ENCODE assay signal across 18 mouse cellular contexts in the genomic region with DNA sequence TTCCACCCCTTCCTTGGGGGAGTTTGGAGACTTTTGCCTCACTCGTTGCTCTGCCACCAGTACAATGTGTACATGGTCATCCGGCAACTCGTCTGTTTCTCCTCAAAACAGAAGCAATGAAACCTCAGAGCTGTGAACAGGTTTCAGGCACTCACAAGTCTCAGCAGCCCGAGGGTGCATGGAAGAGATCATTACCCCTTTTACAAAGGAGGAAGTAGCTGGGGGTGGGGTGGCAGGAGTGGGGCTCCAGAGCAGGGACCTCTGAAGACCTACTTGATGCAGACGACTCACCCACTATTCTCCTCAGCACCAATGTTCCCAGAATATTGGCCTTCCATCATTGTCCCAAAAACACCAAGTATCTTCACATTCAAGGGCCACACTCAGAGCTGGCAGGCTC.
"Had no signal": no experiment of that assay in that cellular context is flagged by ENCODE, and none has a peak within 500 bp of the region (broad histone marks: within the 10 kb centered on the region; RNA-seq: fewer than 3 reads in every experiment).

No protein-coding gene starts in this region.

- H3K27me3 ChIP-seq: heart, embryonic 12.5 days; intestine, embryonic 15.5 days had no signal

- H3K36me3 ChIP-seq: heart, embryonic 10.5 days; heart, embryonic 12.5 days; hindbrain, embryonic 10.5 days; hindbrain, embryonic 12.5 days; intestine, embryonic 15.5 days; limb, embryonic 10.5 days; limb, embryonic 12.5 days had no signal

- DNase-seq: gastrocnemius, postnatal 14 days; gastrocnemius, postnatal 36 days; heart, adult 2 months; heart, postnatal 10 days; heart, postnatal 4 days; kidney, adult 18-20 months; kidney, adult 8-10 months; kidney, postnatal 10 days; kidney, postnatal 25 days; kidney, postnatal 4 days; liver had no signal
